Mouse (Mus musculus) induced T-regulatory cell, adult 2 months (primary cell): ENCODE measurements around the gene Cdk5rap1.
"Not testable (repeated sequence)": the region's sequence is repeated elsewhere in the genome, so short reads cannot be mapped to it uniquely, and the experiment has no call there.

ENCODE experiments used
- DNase-seq: peaks from one replicate; pipeline ENCODE4 v3.0.0-alpha.2; 2012; ENCODE audit warnings: low read depth

The Cdk5rap1 gene

DNA sequence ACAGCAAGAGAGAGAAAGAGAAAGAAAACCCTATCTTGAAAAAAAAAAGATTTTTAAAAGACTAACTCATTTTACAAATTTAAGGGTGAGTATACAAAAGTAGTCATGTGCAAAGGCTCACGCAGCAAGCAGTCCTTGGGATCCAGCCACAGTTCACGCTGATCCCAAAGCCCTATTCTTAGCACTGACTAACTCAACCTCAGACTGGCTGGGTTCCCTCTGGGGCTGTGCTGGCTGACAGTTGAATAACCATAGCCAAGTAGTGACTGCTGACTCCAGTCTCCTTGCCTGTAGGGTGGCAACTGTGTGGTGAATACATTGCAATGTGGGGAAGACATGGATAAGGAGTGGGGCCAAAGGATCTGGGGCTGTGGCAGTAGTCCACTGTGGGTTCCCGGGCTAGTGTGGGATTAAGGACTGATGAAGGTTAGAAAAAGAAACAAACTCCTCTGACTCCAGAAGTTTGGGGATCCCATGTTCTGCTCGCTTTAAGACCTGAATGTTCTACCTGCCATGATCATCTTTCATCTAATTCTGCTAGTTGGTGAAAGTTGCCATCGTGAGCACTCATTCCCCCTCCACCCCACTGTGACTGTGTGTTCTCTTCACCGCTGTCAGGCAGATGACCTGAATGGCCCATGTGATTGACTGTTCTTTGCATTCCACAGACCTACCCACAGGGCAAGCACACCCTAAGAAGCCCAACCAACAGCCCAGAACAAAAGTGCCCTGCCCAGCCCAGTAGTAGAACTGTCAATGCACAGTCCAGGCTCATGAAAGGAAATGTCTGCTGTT lies 2.2 kb upstream of the Cdk5rap1 start:
- no peak for DNase-seq

DNA sequence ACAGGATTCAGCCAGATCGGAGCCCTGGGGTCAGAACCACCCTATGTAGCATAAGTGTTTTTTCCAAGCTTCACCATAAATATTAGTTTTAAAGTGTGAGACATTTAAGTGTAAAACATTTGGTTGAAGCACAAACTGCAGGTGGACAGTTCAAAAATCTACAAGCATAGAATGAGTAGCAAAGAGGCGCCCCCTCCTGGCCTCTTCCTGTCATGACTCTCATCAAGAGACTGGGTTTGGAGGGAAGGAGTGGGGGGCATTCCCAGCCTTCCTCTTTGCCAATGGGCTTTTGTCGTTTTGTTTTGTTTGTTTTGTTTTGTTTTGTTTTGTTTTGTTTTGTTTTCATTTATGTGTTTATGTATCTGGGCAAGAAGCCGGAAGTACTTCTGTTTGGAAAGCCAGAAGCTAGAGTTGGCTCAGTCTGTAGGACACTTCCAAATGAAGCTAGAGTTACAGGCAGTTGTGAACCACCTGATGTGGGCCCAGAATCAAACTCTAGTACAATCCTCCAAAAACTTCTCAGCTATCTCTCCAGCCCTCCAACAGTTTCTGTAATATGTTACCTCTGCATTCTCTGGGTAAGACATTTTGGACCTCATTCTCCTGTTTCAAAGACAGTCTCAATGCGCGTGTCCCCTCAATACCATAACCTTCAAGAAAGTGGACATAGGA lies 1.3 kb upstream of the Cdk5rap1 start:
- DNase-seq: peak; percentile 86

DNA sequence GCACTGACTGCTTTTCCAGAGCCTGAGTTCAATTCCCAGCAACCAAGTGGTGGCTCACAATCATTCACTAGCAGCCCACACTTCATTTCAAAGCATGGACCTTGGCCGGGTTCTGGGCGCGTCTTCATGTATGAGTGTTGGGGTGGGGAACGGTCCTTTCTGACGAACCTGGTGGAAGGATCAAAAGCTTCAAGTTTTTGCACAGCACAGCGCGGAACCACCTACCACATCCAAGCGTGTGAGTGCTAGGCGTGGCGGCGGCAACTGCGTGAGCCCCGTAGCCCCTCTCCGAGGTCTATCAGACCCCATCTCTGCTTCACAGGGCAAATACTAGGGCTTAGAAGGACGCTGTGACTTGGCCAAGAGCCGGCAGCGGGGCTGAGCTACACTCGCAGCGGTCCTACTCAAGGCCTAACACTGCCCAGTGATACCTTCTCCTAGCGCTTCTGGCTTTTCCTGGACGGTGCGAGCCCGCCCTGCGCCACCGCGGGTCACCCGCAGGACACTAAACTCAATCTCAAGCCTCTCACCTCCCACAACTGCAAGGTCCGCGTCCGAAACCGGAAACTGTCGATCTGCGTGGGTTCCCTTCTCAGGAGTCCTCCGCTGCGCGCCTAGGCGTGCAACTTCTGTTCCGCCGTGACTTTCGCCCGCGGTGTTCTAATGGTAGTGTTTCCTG lies 520 bp downstream of the Cdk5rap1 start:
- peak; percentile 93 for DNase-seq

DNA sequence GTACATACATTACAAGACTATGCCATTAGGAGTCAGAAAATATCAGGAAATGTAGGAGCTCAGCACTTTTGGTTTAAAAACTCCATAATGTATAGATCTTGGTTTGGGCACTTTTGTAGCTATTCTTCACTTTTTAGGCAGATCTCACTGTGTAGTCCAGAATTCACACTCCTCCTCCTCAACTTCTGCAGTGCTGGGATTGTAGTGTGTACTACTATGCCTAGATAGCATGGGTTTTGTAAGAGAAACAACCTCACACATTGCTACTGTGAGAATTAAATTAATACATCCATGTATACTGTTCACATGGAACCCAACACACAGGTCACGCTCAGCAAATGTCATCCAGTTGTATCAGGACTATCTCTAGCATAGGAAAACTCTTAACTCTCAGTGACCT lies 5.3 kb downstream of the Cdk5rap1 start:
- DNase-seq: no peak

DNA sequence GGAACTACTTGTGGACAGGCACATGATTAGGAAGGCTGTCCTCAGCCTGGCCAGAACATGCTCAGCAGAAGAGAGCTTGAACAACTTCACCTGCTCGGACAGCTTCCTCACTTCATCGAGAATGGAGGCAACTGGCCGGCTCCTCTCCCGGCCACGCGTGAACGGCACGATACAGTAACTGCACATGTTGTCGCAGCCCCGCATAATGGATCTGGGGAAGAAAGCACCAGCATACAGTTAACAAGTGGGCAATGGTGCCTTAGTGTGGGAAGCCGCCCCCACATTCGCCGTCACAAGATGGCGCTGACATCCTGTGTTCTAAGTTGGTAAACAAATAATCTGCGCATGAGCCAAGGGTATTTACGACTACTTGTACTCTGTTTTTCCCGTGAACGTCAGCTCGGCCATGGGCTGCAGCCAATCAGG lies 18.8 kb downstream of the Cdk5rap1 start:
- DNase-seq: peak; percentile 44

DNA sequence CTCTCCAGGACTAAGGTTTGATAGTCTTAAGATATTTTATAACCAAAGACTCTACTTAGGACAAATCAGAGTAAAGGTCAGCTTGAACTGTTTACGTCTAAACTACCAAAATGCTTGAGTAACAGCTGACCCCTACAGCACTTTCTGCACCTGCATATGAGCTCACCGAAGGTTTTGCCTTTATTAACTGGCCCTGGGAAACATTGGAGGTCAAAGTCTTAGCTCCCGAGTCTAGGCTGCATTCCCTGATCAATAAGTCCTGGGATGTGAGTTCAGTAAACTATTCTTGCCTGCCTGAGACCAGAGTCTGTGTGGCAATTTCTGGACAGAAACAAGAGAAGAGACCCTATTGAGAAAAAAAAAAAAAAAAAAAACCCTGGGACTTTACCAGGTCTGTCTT lies 24.7 kb downstream of the Cdk5rap1 start:
- no peak for DNase-seq

DNA sequence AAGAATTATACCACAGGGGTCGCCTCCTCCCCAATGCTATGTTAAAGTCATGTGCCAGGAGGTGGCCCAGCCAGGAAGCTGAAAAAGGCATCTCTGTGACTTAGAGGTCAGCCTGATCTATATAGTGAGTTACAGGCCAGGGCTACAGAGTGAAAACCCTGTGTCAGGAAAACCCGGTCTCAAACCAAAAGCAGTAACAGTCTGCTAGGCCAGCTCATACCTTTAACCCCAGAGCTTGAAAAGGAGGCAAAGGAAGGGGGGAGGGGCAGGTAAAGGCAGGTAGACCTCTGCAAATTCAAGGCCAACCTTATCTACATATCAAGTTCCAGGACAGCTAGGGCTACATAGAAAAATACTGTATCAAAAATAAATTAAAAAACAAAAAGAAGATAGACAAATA lies 33.5 kb downstream of the Cdk5rap1 start:
- DNase-seq: no peak

DNA sequence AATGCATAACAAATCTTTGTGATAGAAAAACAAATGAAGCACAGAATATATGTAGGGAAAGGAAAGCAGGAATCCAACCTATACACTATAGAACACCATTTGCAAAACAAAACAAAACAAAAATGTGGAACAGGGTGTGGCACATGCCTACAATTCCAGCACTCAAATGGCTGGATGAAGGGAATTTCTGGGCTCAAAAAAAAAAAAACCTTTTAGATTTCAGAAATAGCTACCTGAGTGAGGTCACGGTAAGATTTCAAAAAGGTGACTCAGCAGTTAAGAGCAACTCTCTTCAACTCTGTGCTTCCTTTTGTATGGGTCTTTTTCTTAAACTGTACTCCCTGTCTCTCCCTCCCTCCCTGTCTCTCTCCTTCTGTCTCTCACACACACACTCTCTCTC lies 34.6 kb downstream of the Cdk5rap1 start:
- DNase-seq: no peak

DNA sequence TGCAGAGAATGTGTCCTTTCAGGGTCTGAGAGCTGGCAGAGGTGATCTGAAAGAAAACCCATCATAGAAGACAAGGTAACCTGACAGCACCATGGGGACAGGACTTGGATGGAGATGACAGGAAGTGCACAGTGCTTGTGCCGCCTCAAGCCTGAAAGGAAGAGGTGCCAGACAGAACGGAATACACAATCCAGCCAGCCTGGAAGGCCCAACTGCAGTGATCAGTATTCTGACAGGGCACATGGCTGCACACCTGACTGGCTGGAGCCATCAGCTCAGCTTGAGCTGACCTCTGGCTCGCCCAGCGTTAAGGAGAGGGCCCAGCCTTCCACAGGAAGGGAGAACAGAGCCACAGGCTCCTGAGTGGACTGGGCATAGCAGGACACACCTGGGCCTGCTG lies 37.2 kb downstream of the Cdk5rap1 start:
- no peak for DNase-seq

DNA sequence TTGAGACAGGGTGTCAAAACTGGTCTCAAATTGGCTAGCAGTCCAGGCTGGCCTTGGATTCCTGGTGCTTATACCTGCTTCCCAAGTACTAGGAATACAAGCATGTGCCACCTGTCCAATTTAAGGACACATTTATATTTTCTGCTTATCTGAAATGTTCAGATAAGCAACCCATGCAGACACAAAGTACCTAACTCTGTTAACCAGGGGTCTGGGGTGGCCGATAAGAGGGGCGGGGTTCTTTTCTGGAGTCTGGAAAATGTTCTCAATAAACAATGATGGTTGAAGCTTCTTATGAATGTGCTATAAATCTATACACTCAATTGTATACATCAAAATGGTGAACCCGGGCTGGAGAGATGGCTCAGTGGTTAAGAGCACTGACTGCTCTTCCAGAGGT lies 46.0 kb downstream of the Cdk5rap1 start:
- DNase-seq: no peak

DNA sequence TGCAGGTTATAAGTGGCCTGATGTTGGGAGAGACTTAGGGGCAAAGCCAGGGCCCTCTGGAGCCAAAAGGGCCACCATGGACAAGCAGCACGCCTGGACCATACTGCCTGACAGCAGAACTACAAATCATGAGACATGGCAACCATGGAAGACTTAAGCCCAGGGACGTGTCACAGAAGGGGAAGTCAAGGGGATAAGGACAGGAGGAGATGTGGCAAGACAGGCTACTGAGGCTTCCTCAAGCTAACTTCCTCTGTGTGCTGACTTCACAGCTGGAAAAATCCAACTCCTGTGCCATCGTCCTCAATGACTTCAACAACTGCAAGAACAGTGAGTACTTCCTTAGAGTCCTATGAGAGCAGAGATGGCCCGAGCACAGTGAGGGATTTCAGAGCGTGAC lies 59.0 kb downstream of the Cdk5rap1 start:
- not testable (repeated sequence) for DNase-seq

DNA sequence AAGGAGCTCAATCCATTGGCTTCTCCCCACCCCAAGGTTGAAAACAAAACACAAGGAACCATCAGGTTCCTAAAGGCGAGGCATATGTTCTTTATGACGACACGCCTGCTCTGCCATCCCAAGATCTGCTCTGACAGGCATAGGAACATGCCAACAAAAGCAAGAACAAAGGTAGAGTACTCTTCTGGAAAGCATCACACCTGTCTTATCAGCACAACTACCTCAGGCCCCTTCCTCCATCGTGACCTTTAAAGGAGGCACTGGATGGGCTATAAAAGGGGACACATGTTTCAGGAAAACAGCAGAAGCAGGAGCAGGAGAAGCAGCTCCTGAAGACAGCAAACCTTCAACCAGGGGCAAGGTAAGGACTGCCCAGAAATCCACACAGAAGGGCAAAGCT lies 65.9 kb downstream of the Cdk5rap1 start, which contains the start of gene Bpifb9b:
TSS of gene Bpifb9b (plus strand) at position 301 of the 400 bp plus-strand sequence.
- DNase-seq: not testable (repeated sequence)

DNA sequence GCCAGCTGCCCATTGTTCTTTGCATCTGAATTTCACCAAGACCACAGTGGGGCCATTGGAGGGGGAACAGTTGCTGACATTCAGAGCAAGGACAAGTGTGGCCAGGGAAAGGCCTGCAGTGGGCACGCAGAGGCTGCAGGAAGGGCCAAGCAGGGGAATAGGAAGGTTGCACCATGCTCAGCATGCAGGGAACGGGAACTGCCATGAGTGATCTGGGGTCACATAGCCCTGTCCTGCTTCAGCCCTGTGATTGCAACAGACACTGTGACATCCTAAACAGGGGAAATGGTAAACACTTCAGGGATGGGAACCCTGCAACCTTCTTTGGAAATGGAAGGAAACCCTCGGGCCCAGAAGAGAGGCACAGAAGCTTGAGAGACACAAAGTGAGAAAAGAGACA lies 68.2 kb downstream of the Cdk5rap1 start:
- not testable (repeated sequence) for DNase-seq

DNA sequence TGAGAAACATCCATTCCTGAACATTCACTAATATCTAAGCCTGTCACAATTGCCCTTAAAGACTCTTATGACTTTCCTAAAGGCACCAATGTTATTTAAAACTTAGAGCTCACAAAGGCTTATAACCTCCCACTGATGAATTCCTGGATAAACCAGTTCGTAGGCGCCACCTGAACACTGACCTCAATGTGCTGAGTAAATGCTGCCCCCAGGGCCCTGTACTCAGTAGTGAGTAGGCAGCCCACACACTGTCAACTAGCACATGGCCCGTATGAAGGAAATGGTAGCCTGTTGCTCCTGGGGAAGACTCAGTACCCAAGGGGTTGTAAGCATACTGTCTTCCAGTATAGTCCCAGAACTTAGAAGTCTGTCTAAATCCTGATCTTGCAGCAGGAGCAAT lies 71.0 kb downstream of the Cdk5rap1 start:
- no peak for DNase-seq

DNA sequence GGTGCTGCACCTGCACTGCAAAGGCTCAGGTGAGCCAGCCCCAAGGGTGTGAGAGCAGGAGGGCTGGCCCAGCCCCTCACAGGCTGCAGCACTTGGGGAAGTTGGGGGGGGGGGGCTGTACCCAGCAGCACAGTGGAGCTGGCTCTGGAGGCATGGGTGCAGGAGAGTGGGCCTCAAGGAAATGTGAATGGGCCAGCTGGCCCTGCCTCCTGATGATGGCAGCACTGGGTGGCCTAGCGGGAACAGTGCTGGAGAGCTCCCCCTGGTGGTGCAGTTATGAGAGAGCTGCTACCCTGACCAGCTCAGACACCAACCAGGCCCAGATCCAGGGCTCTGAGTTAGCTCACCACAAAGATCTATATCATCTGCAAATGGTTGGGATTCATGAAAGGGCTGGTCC lies 72.3 kb downstream of the Cdk5rap1 start:
- DNase-seq: peak; percentile 81

DNA sequence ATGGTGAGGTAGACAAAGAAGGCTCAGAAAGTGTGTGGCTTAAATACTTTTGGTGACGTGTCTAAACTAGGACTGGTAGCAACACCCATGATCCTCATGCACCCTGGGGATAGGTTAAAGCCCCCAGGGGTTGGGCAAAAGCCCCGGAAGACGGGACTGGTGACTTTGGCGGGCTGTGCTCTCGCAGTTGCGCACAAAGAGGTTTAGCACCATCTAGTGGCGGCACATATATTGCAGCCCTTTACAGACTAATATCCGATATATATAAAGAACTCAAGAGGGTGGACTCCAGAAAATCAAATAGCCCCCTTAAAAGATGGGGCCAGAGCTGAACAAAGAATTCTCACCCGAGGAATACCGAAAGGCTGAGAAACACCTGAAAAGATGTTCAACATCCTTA lies 78.1 kb downstream of the Cdk5rap1 start:
- DNase-seq: peak; percentile 73

DNA sequence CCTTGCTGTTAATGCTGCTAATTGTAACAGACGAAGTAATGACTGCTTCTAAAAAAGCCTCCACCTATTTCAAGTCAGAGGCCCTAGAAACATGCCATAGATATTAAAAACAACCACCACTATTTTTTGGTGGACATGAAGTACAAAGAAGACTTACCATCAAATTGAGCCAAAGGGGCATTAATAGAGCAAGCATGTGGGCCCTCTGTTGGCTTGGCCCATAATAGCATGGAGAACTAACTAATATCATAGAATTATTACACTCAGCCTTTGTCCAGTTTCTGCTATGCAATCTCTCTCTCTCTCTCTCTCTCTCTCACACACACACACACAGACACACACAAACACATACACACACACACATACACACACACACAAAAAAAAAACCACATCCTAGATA lies 80.0 kb downstream of the Cdk5rap1 start:
- DNase-seq: no peak

DNA sequence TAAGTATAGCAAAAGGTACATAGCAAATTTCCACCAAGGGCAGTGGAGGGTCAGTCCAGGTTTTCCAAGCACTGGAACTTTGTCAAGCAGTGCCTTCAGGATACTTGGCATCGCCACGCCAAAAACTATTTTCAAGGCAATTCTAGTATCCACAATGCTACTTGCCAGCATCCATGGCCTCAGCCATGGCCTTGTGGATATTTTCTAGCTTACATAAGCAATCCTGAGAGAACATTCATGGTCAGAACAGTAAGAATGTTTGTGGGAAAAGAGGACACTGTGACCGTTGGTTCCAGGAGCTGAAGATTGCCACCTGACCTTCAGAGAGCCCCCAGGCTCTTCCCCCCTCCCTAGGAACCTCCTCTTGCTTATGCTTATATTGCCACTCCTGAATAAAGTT lies 80.9 kb downstream of the Cdk5rap1 start:
- DNase-seq: not testable (repeated sequence)
